9 mouse cellular contexts compared by ENCODE assay signal in genomic region chr10:3507484-3508221, GRCm38 (mm10). TPM values are rescaled to one million over a fixed set of nuclear protein-coding genes. Genes with fewer than 3 reads are reported as not detected.
A peak's percentile ranks its signal among the peaks of the same experiment; 100 is the strongest.
DNase-seq lines count a peak whose midpoint lies in the region; ATAC-seq and TF ChIP-seq lines count a peak whose summit lies in the region.
"Had no signal": no experiment of that assay in that cellular context is flagged by ENCODE, and none has a peak within 500 bp of the region (broad histone marks: within the 10 kb centered on the region; RNA-seq: fewer than 3 reads in every experiment).

No protein-coding gene starts in this region.

- H3K9ac ChIP-seq in hindbrain, embryonic 11.5 days (ENCODE audit: low read depth, low read length): no peak overlapping the region
- no peak overlapping the region for H3K9ac ChIP-seq in embryonic facial prominence, embryonic 13.5 days
- H3K9ac ChIP-seq in lung, postnatal 0 days (replicated peaks; ENCODE audit: low read depth): no peak overlapping the region

- no peak for ATAC-seq in hindbrain, embryonic 11.5 days (ENCODE audit: low FRiP score)
- peak; percentile 68 for ATAC-seq in embryonic facial prominence, embryonic 13.5 days (ENCODE audit: insufficient number of reproducible peaks, insufficient read depth, low FRiP score, low TSS enrichment, low read depth)
- peak; percentile 75 for ATAC-seq in lung, postnatal 0 days

- DNase-seq in hindbrain, embryonic 11.5 days (ENCODE audit: low spot score): peak; percentile 19
- DNase-seq in hindbrain, embryonic 10.5 days (ENCODE audit: low spot score): no peak
- DNase-seq in heart, postnatal 36 days: peak; percentile 40 to 67
- DNase-seq in large intestine, adult 2 months (ENCODE audit: low read depth, low spot score): peak; percentile 14
- peak; percentile 52 for DNase-seq in lung, postnatal 0 days (ENCODE audit: low spot score)
- peak; percentile 77 for DNase-seq in right cerebral cortex, postnatal 4 days
- no peak for DNase-seq in thymus, adult 18-20 months

- TF ChIP-seq EP300 in lung, postnatal 0 days (IDR thresholded peaks at IDR 0.05): no peak

- no peaks in the 10 kb centered on the region for H3K9me3 ChIP-seq in hindbrain, embryonic 11.5 days (ENCODE audit: control insufficient read depth, low read length)
- H3K9me3 ChIP-seq in hindbrain, embryonic 10.5 days: no peaks in the 10 kb centered on the region
- no peaks in the 10 kb centered on the region for H3K9me3 ChIP-seq in embryonic facial prominence, embryonic 13.5 days
- H3K9me3 ChIP-seq in lung, postnatal 0 days (ENCODE audit: low read length): no peaks in the 10 kb centered on the region

- H3K36me3 ChIP-seq in hindbrain, embryonic 11.5 days (ENCODE audit: control insufficient read depth, insufficient read depth, low read length): no peaks in the 10 kb centered on the region
- H3K36me3 ChIP-seq in hindbrain, embryonic 10.5 days: no peaks in the 10 kb centered on the region
- no peaks in the 10 kb centered on the region for H3K36me3 ChIP-seq in embryonic facial prominence, embryonic 13.5 days
- H3K36me3 ChIP-seq in lung, postnatal 0 days (ENCODE audit: insufficient read depth, low read length): no peaks in the 10 kb centered on the region

- H3K27me3 ChIP-seq in hindbrain, embryonic 11.5 days (ENCODE audit: control insufficient read depth, insufficient read depth, low read length): no peaks in the 10 kb centered on the region
- H3K27me3 ChIP-seq in hindbrain, embryonic 10.5 days (ENCODE audit: insufficient read depth, poor library complexity, severe bottlenecking): no peaks in the 10 kb centered on the region
- H3K27me3 ChIP-seq in embryonic facial prominence, embryonic 13.5 days: no peaks in the 10 kb centered on the region
- no peaks in the 10 kb centered on the region for H3K27me3 ChIP-seq in lung, postnatal 0 days (replicated peaks; ENCODE audit: insufficient read depth, low read length)

- WGBS in hindbrain, embryonic 11.5 days: 82% methylated on average over 8 of the region's 8 CpGs
- 90% methylated on average over 8 of the region's 8 CpGs for whole genome bisulfite sequencing in hindbrain, embryonic 10.5 days
- WGBS in embryonic facial prominence, embryonic 13.5 days: 37% methylated on average over 8 of the region's 8 CpGs
- WGBS in large intestine, adult 2 months: 35% methylated on average over 8 of the region's 8 CpGs
- 27% methylated on average over 8 of the region's 8 CpGs for WGBS in lung, postnatal 0 days

- intact Hi-C loops in heart, postnatal 36 days (cut with DNase I): loop anchor here (5.0 kb wide), 1 partner anchor 90 kb away; no protein-coding TSS in a partner anchor

- no peak overlapping the region for H3K4me3 ChIP-seq in hindbrain, embryonic 11.5 days (ENCODE audit: low read depth, low read length)
- no peak overlapping the region for H3K4me3 ChIP-seq in hindbrain, embryonic 10.5 days
- no peak overlapping the region for H3K4me3 ChIP-seq in embryonic facial prominence, embryonic 13.5 days
- H3K4me3 ChIP-seq in lung, postnatal 0 days (ENCODE audit: low read depth, low read length): no peak overlapping the region

- H3K27ac ChIP-seq in hindbrain, embryonic 11.5 days (ENCODE audit: low read depth, low read length): no peak overlapping the region
- H3K27ac ChIP-seq in hindbrain, embryonic 10.5 days: no peak overlapping the region
- H3K27ac ChIP-seq in embryonic facial prominence, embryonic 13.5 days: peak overlapping the region; percentile 40; the same call in 1 of the 2 replicates
- H3K27ac ChIP-seq in lung, postnatal 0 days (ENCODE audit: low read length): no peak overlapping the region

- TF ChIP-seq CTCF in lung, postnatal 0 days (IDR thresholded peaks at IDR 0.05): no peak

- H3K4me2 ChIP-seq in hindbrain, embryonic 11.5 days (replicated peaks; ENCODE audit: low read depth, low read length): no peak overlapping the region
- no peak overlapping the region for H3K4me2 ChIP-seq in embryonic facial prominence, embryonic 13.5 days
- H3K4me2 ChIP-seq in lung, postnatal 0 days (replicated peaks; ENCODE audit: low read depth, low read length): no peak overlapping the region

- no peaks in the 10 kb centered on the region for H3K4me1 ChIP-seq in hindbrain, embryonic 11.5 days (replicated peaks; ENCODE audit: control insufficient read depth, insufficient read depth, low read length)
- H3K4me1 ChIP-seq in hindbrain, embryonic 10.5 days (replicated peaks): no peaks in the 10 kb centered on the region; the same call in 1 of the 2 replicates
- H3K4me1 ChIP-seq in embryonic facial prominence, embryonic 13.5 days: peaks cover 28% of the 10 kb centered on the region
- H3K4me1 ChIP-seq in lung, postnatal 0 days (ENCODE audit: insufficient read depth, low read depth, low read length): no peaks in the 10 kb centered on the region; the same call in 1 of the 2 replicates

RNA-seq across cellular contexts. Expression of gene Iyd, which starts 32.4 kb away (rescaled TPM):
- polyA plus RNA-seq in hindbrain, embryonic 11.5 days (2014; fragmentation: Nextera tagmentation; extraction: Ambion mirVana): 0.10 TPM in 1 of 2 replicates, not detected in the other
- polyA plus RNA-seq in hindbrain, embryonic 10.5 days (2016; fragmentation: Nextera tagmentation; extraction: Ambion mirVana): not detected in 2 replicates
- 0.46 and 0.87 TPM in 2 replicates for polyA plus RNA-seq in embryonic facial prominence, embryonic 13.5 days (2015; fragmentation: Nextera tagmentation; extraction: Ambion mirVana)
- not detected for total RNA-seq in heart, postnatal 36 days (2021)
- polyA plus RNA-seq in large intestine, adult 2 months (2012; rRNA removed): 2.8 and 4.5 TPM in 2 replicates
- polyA plus RNA-seq in lung, postnatal 0 days (2015; fragmentation: Nextera tagmentation; extraction: Ambion mirVana): 4.6 and 5.3 TPM in 2 replicates
- polyA plus RNA-seq: spleen, adult 2 months had no signal

Comparison
In these comparisons a context has a peak if more than half of its experiments do, and no peak if none do; other contexts are left out.
1. DNase-seq: peak in hindbrain, embryonic 11.5 days (single experiment), heart, postnatal 36 days (2 of 2), large intestine, adult 2 months (single experiment), lung, postnatal 0 days (single experiment) and right cerebral cortex, postnatal 4 days (single experiment); none in hindbrain, embryonic 10.5 days (single experiment) and thymus, adult 18-20 months (0 of 2).